Mouse (Mus musculus): ENCODE results near the gene Iqck.

The Iqck gene

GRCm38 (mm10) chr7:118948677-118949282 lies 93.2 kb downstream of the Iqck start:
- DNase-seq (ENCODE audit: low spot score in 2 of 2), result no peak

GRCm38 (mm10) chr7:118949749-118950148 lies 94.2 kb downstream of the Iqck start:
- no peak for DNase-seq (ENCODE audit: low spot score in 2 of 2)

- no peak for DNase-seq (ENCODE audit: low spot score in 2 of 2)
These were observed 98.2 kb downstream of the Iqck start for GRCm38 (mm10) chr7:118953626-118954282.

- DNase-seq (ENCODE audit: low spot score in 2 of 2), result no peak
These were observed 99.4 kb downstream of the Iqck start for GRCm38 (mm10) chr7:118954968-118955367.

- no peak for DNase-seq (ENCODE audit: low spot score in 2 of 2)
These were observed 101.2 kb downstream of the Iqck start for GRCm38 (mm10) chr7:118956616-118957246.

- no peak for DNase-seq (ENCODE audit: low spot score in 2 of 2)
These were observed 103.7 kb downstream of the Iqck start for GRCm38 (mm10) chr7:118959209-118959608.

GRCm38 (mm10) chr7:118964777-118965176 lies 109.2 kb downstream of the Iqck start:
- no peak for DNase-seq (ENCODE audit: low spot score in 2 of 2)

GRCm38 (mm10) chr7:118965198-118965597 lies 109.6 kb downstream of the Iqck start:
- no peak for DNase-seq (ENCODE audit: low spot score in 2 of 2)

GRCm38 (mm10) chr7:118968870-118969269 lies 113.3 kb downstream of the Iqck start:
- no peak for DNase-seq (ENCODE audit: low spot score in 2 of 2)

GRCm38 (mm10) chr7:118971499-118971898 lies 115.9 kb downstream of the Iqck start:
- no peak for DNase-seq (ENCODE audit: low spot score in 2 of 2)

- no peak for DNase-seq (ENCODE audit: low spot score in 2 of 2)
These were observed 116.8 kb downstream of the Iqck start for GRCm38 (mm10) chr7:118972306-118972705.

GRCm38 (mm10) chr7:118973377-118973776 lies 117.8 kb downstream of the Iqck start:
- DNase-seq (ENCODE audit: low spot score in 2 of 2), result no peak

- no peak for DNase-seq (ENCODE audit: low spot score in 2 of 2)
These were observed 120.3 kb downstream of the Iqck start for GRCm38 (mm10) chr7:118975837-118976236.

GRCm38 (mm10) chr7:118976414-118977166 lies 121.0 kb downstream of the Iqck start:
- DNase-seq (ENCODE audit: low spot score in 2 of 2), result no peak

GRCm38 (mm10) chr7:118977167-118977543 lies 121.6 kb downstream of the Iqck start:
- DNase-seq (ENCODE audit: low spot score in 2 of 2), result no peak

GRCm38 (mm10) chr7:118979121-118979520 lies 123.6 kb downstream of the Iqck start:
- DNase-seq (ENCODE audit: low spot score in 2 of 2), result no peak

- no peak for DNase-seq (ENCODE audit: low spot score in 2 of 2)
These were observed 124.2 kb downstream of the Iqck start for GRCm38 (mm10) chr7:118979708-118980107.

- DNase-seq (ENCODE audit: low spot score in 2 of 2), result no peak
These were observed 125.8 kb downstream of the Iqck start for GRCm38 (mm10) chr7:118981346-118981745.

GRCm38 (mm10) chr7:118981831-118982230 lies 126.3 kb downstream of the Iqck start:
- DNase-seq (ENCODE audit: low spot score in 2 of 2), result no peak

GRCm38 (mm10) chr7:118982586-118982985 lies 127.0 kb downstream of the Iqck start:
- DNase-seq (ENCODE audit: low spot score in 2 of 2), result no peak

- DNase-seq (ENCODE audit: low spot score in 2 of 2), result no peak
These were observed 128.4 kb downstream of the Iqck start for GRCm38 (mm10) chr7:118983961-118984360.

- DNase-seq (ENCODE audit: low spot score in 2 of 2), result no peak
These were observed 130.2 kb downstream of the Iqck start for GRCm38 (mm10) chr7:118985786-118986185.

Data from thymus, postnatal 10 days (tissue).